Comparison of ENCODE assay signal across 8 mouse cellular contexts in genomic region chr7:19149626-19150025, GRCm38 (mm10). TPM values are rescaled to one million over a fixed set of nuclear protein-coding genes. Genes with fewer than 3 reads are reported as not detected.
DNase-seq lines count a peak whose midpoint lies in the region; ATAC-seq and TF ChIP-seq lines count a peak whose summit lies in the region.

TSS of gene Snrpd2 (plus strand) at chr7:19149722.

- peaks cover 39% of the 10 kb centered on the region for H3K79me2 ChIP-seq in C2C12 (ENCODE audit: control insufficient read depth, insufficient read depth)

- DNase-seq in brain, embryonic 14.5 days (ENCODE audit: low read depth) = peak; percentile 98
- DNase-seq in kidney, postnatal 0 days (ENCODE audit: low spot score) = peak; percentile 97
- DNase-seq in liver, embryonic 11.5 days (ENCODE audit: low spot score) = peak; percentile 97
- DNase-seq in naive thymus-derived CD4-positive, alpha-beta T cell, adult 2 months (ENCODE audit: low read depth) = peak; percentile 99

- peak within 1 kb of the TSS; percentile 93 for H3ac ChIP-seq in C2C12 (ENCODE audit: control insufficient read depth, insufficient read length, low read depth)

- TF ChIP-seq POLR2A in brain, embryonic 14.5 days (IDR thresholded peaks at IDR 0.05; ENCODE audit: borderline replicate concordance, extremely low read depth, insufficient read depth, insufficient read length, poor library complexity, severe bottlenecking) = peak; percentile 37; the same call in 1 of the 2 replicates

- TF ChIP-seq CTCF in C2C12 (IDR thresholded peaks at IDR 0.05; ENCODE audit: control insufficient read depth, insufficient read depth, insufficient read length) = no peak
- TF ChIP-seq CTCF in brain, embryonic 14.5 days (IDR thresholded peaks at IDR 0.05; ENCODE audit: borderline replicate concordance, extremely low read depth, insufficient read depth, insufficient read length) = no peak
- TF ChIP-seq CTCF in kidney, postnatal 0 days (IDR thresholded peaks at IDR 0.05; ENCODE audit: low read depth) = no peak

- under 1% methylated on average over 24 of the region's 24 CpGs for WGBS in heart, embryonic 11.5 days (ENCODE audit: insufficient replicate concordance)
- 0% methylated on average over 24 of the region's 24 CpGs for WGBS in kidney, postnatal 0 days
- under 1% methylated on average over 24 of the region's 24 CpGs for WGBS in liver, embryonic 11.5 days
- WGBS in stomach, embryonic 14.5 days = under 1% methylated on average over 24 of the region's 24 CpGs

- H3K27me3 ChIP-seq in C2C12 (ENCODE audit: control insufficient read depth, insufficient read depth, insufficient read length) = no peaks in the 10 kb centered on the region
- peaks cover 13% of the 10 kb centered on the region for H3K27me3 ChIP-seq in erythroblast, embryonic 14.5 days (ENCODE audit: control insufficient read depth)
- no peaks in the 10 kb centered on the region for H3K27me3 ChIP-seq in heart, embryonic 11.5 days (ENCODE audit: control insufficient read depth, insufficient read depth, low read length)
- H3K27me3 ChIP-seq in kidney, postnatal 0 days (ENCODE audit: insufficient read depth, low read length) = no peaks in the 10 kb centered on the region
- no peaks in the 10 kb centered on the region for H3K27me3 ChIP-seq in liver, embryonic 11.5 days (replicated peaks; ENCODE audit: control insufficient read depth, insufficient read depth, low read length)
- no peaks in the 10 kb centered on the region for H3K27me3 ChIP-seq in stomach, embryonic 14.5 days (ENCODE audit: control insufficient read depth, insufficient read depth, low read length)

- H3K9ac ChIP-seq in heart, embryonic 11.5 days (ENCODE audit: low read depth, low read length) = peak within 1 kb of the TSS; percentile 81
- H3K9ac ChIP-seq in kidney, postnatal 0 days (ENCODE audit: low read depth, low read length) = peak within 1 kb of the TSS; percentile 58
- peak within 1 kb of the TSS; percentile 82 for H3K9ac ChIP-seq in liver, embryonic 11.5 days (ENCODE audit: low read depth, low read length)
- H3K9ac ChIP-seq in stomach, embryonic 14.5 days (replicated peaks; ENCODE audit: low read depth, low read length) = peak within 1 kb of the TSS; percentile 71

- peak within 1 kb of the TSS; percentile 79 for H3K4me2 ChIP-seq in heart, embryonic 11.5 days
- peak within 1 kb of the TSS; percentile 89 for H3K4me2 ChIP-seq in kidney, postnatal 0 days (ENCODE audit: low read length)
- H3K4me2 ChIP-seq in liver, embryonic 11.5 days = peak within 1 kb of the TSS; percentile 91
- peak within 1 kb of the TSS; percentile 90 for H3K4me2 ChIP-seq in stomach, embryonic 14.5 days (replicated peaks; ENCODE audit: low read depth, low read length)

- H3K4me1 ChIP-seq in erythroblast, embryonic 14.5 days (ENCODE audit: control insufficient read depth) = peaks cover 50% of the 10 kb centered on the region
- peaks cover 14% of the 10 kb centered on the region for H3K4me1 ChIP-seq in heart, embryonic 11.5 days (ENCODE audit: control insufficient read depth, insufficient read depth, low read length)
- H3K4me1 ChIP-seq in kidney, postnatal 0 days (replicated peaks; ENCODE audit: insufficient read depth, low read length) = peaks cover 13% of the 10 kb centered on the region
- H3K4me1 ChIP-seq in liver, embryonic 11.5 days (replicated peaks; ENCODE audit: control insufficient read depth, insufficient read depth, low read length) = peaks cover 12% of the 10 kb centered on the region
- peaks cover 13% of the 10 kb centered on the region; the same call in 1 of the 2 replicates for H3K4me1 ChIP-seq in stomach, embryonic 14.5 days (ENCODE audit: control insufficient read depth, insufficient read depth, low read length)

- H3K4me3 ChIP-seq in C2C12 (ENCODE audit: insufficient read depth, poor library complexity, severe bottlenecking) = peak within 1 kb of the TSS; percentile 75
- H3K4me3 ChIP-seq in erythroblast, embryonic 14.5 days (replicated peaks) = peak within 1 kb of the TSS; percentile 81
- peak within 1 kb of the TSS; percentile 70 for H3K4me3 ChIP-seq in heart, embryonic 11.5 days (ENCODE audit: low read depth, low read length)
- H3K4me3 ChIP-seq in kidney, postnatal 0 days (replicated peaks; ENCODE audit: low read depth, low read length) = peak within 1 kb of the TSS; percentile 61
- H3K4me3 ChIP-seq in liver, embryonic 11.5 days (ENCODE audit: low read depth, low read length) = peak within 1 kb of the TSS; percentile 83
- H3K4me3 ChIP-seq in stomach, embryonic 14.5 days (ENCODE audit: low read depth, low read length) = peak within 1 kb of the TSS; percentile 80

- peak; percentile 89 for ATAC-seq in heart, embryonic 11.5 days (replicated peaks; ENCODE audit: insufficient number of reproducible peaks, low FRiP score, low TSS enrichment)
- peak; percentile 91 for ATAC-seq in kidney, postnatal 0 days (replicated peaks; ENCODE audit: low FRiP score, low read depth)
- ATAC-seq in liver, embryonic 11.5 days (replicated peaks; ENCODE audit: low FRiP score) = peak; percentile 90
- peak; percentile 87 for ATAC-seq in stomach, embryonic 14.5 days (ENCODE audit: insufficient number of reproducible peaks, insufficient read depth, low FRiP score, low read depth)

- no peaks in the 10 kb centered on the region for H3K9me3 ChIP-seq in erythroblast, embryonic 14.5 days (ENCODE audit: control insufficient read depth, low read length)
- H3K9me3 ChIP-seq in heart, embryonic 11.5 days (replicated peaks; ENCODE audit: control insufficient read depth, low read length) = no peaks in the 10 kb centered on the region
- H3K9me3 ChIP-seq in kidney, postnatal 0 days (replicated peaks; ENCODE audit: low read length) = no peaks in the 10 kb centered on the region
- no peaks in the 10 kb centered on the region for H3K9me3 ChIP-seq in liver, embryonic 11.5 days (ENCODE audit: control insufficient read depth, low read length)
- H3K9me3 ChIP-seq in stomach, embryonic 14.5 days (ENCODE audit: control insufficient read depth, low read depth, low read length) = no peaks in the 10 kb centered on the region

- H3K27ac ChIP-seq in heart, embryonic 11.5 days (ENCODE audit: low read depth, low read length) = peak within 1 kb of the TSS; percentile 81
- H3K27ac ChIP-seq in kidney, postnatal 0 days = peak within 1 kb of the TSS; percentile 75
- H3K27ac ChIP-seq in liver, embryonic 11.5 days (ENCODE audit: low read depth, low read length) = peak within 1 kb of the TSS; percentile 71
- peak within 1 kb of the TSS; percentile 66 for H3K27ac ChIP-seq in stomach, embryonic 14.5 days (ENCODE audit: low read length)

- H3K36me3 ChIP-seq in C2C12 (ENCODE audit: control insufficient read depth, insufficient read depth) = peaks cover 16% of the 10 kb centered on the region
- peaks cover 40% of the 10 kb centered on the region for H3K36me3 ChIP-seq in erythroblast, embryonic 14.5 days (ENCODE audit: control insufficient read depth)
- H3K36me3 ChIP-seq in heart, embryonic 11.5 days (ENCODE audit: control insufficient read depth, insufficient read depth, low read length) = peaks cover 20% of the 10 kb centered on the region
- H3K36me3 ChIP-seq in kidney, postnatal 0 days (ENCODE audit: insufficient read depth, low read length) = peaks cover 30% of the 10 kb centered on the region
- peaks cover 10% of the 10 kb centered on the region for H3K36me3 ChIP-seq in liver, embryonic 11.5 days (ENCODE audit: control insufficient read depth, insufficient read depth, low read length)
- peaks cover 27% of the 10 kb centered on the region for H3K36me3 ChIP-seq in stomach, embryonic 14.5 days (ENCODE audit: control insufficient read depth, insufficient read depth, low read length)

- H3K79me3 ChIP-seq in C2C12 (ENCODE audit: low read depth) = peaks cover 17% of the 10 kb centered on the region

TF ChIP-seq in C2C12, 6 proteins besides CTCF, POLR2A, EP300 and RAD21:
- TF ChIP-seq MAX (IDR thresholded peaks at IDR 0.05) (peak; percentile 48), MYOD1 (IDR thresholded peaks at IDR 0.05; ENCODE audit: control insufficient read depth, insufficient read length, low read depth) (no peak)

RNA-seq across cellular contexts. Expression of gene Snrpd2, which starts in this region (rescaled TPM):
- 255 TPM for polyA plus RNA-seq in C2C12 (2012; fragmentation: generic; extraction: Trizol)
- polyA plus RNA-seq in brain, embryonic 14.5 days (2012; rRNA removed) = 95.5 and 107 TPM in 2 replicates
- 9.5 and 12.3 TPM in 2 replicates for polyA plus RNA-seq in erythroblast, embryonic 14.5 days (2012)
- polyA plus RNA-seq in heart, embryonic 11.5 days (2014; fragmentation: Nextera tagmentation; extraction: Ambion mirVana) = 120 and 125 TPM in 2 replicates
- 119 and 127 TPM in 2 replicates for polyA plus RNA-seq in kidney, postnatal 0 days (2015; fragmentation: Nextera tagmentation; extraction: Ambion mirVana)
- polyA plus RNA-seq in liver, embryonic 11.5 days (2014; fragmentation: Nextera tagmentation; extraction: Ambion mirVana) = 140 and 158 TPM in 2 replicates
- 143 and 161 TPM in 2 replicates for polyA plus RNA-seq in stomach, embryonic 14.5 days (2014; fragmentation: Nextera tagmentation; extraction: Ambion mirVana)

Comparison
In these comparisons a context has a peak if more than half of its experiments do, and no peak if none do; other contexts are left out.
1. Peak in every context shown above with its lines: DNase-seq, ATAC-seq, H3K4me3 ChIP-seq and H3K27ac ChIP-seq.